Mouse (Mus musculus) erythroblast, adult 5-6 weeks (primary cell): ENCODE data around the gene Hivep3. TPM values are rescaled to one million over a fixed set of nuclear protein-coding genes. Genes with fewer than 3 reads are reported as not detected.

ENCODE experiments used
- ATAC-seq: replicated peaks from 2 replicates; pipeline ENCODE4 v1.8.0; 2016; ENCODE audit warnings: moderate number of reproducible peaks, mild to moderate bottlenecking, moderate TSS enrichment, inconsistent platforms; ENCODE audit not compliant: poor library complexity, low FRiP score, severe bottlenecking
- total RNA-seq, 2 experiments: library from RNA; stranded (forward) in 1 of 2; stranded (reverse) in 1 of 2; fragments of 150-400 nt in 1 of 2; fragments of 200-764, 138-1000 nt in 1 of 2; gene quantifications; 2 replicates each; pipeline versions ENCODE4 v1.2.3 to v1.2.4; 2015 to 2017; ENCODE audit warnings: low replicate concordance in 2 of 2

The Hivep3 gene
- total RNA-seq, 2 experiments from 2014 or later: under 0.01 to 0.51 TPM

GRCm38 (mm10) chr4:119865827-119866455, 132.4 kb downstream of the Hivep3 start:
- ATAC-seq: no peak

DNA sequence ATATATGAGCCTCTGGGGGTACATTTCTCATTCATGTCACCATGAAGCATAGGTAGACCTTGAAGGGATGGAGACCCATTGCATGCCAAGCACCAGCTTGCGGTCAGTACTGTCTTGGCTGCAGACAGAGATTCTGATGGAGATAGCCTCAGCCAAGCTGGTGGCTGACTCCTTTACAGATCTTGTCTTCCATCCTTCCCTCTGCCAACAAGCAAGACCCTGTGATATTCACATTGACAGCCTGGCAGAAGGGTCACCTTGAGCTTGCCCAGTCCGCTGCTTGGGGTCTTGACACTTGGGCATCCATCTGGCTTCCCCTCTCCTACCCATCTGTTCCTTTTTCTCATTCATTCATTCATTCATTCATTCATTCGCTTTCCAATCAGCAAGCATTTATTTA, 133.5 kb downstream of the Hivep3 start:
- ATAC-seq: no peak

DNA sequence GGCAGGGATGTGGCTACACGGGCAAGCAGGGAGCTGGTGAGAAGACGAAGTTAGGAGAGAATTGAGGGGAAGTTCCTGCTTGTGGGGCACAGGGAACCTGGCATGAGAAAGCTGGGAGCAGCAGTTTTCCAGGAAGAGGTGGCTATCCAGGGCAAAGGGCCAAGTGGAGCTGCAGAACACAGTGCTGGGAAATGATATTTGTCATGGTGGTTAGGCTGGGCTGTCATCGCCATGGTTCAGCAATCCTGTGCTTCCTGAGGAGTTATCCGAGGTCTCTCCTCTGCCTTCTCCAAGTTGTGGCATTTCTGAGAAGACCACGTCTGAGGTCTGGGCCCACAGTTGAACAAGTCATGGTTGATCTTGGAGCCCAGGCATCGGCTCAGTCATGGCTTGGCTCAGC, 136.8 kb downstream of the Hivep3 start:
- no peak for ATAC-seq

DNA sequence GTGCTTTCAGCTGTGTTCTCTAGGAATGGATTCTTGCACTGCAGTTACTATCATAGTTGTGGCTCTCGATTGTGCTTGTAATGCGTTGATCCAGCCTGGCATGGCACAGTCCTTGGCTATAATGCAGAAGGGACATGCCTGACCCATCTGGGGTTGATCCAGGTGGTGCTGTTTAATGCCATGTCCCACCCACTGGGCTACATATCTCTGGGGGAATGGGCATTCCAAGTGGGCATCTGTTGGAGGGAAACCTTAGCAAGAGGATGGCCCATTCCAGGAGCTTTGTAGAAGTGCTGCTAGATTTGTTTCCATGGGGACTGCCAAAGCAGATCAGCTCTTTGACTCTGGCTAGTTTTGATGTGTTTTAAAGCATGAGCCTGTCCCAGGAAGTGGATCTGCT, 137.9 kb downstream of the Hivep3 start:
- no peak for ATAC-seq

DNA sequence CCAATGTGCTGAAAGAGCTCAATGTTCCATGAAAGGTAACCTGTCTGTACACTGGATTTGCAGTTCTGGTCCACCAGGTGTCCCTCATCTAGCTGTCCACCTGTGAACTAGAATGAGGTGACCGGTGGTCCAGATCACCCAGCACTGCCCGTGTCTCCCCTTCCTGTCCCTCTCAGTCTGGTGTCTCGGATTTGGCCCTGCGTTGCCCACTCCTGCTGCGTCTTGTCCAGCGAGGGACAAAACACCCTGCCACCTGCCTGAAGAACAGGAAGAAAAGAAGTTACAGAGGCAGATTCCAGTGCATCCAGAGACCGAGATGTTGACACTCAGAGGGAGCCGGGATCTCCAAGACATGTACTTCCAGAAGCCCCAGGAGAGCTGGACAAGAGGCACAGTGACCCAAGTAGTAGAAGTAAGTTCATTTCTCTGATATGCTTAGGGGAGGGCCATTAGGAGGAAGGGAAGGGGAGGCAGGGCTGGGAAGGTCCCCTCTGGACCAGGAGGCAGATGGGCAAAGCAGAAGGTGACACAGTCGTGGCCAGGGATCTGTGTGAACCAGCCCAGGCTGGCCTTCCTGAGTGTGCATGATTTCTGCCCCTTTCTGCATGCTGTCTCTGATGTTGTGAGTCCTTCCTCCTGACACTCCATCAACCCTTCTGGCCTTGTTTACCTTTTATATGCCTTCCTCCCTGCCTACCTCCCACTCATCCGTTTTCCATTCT, 138.4 kb downstream of the Hivep3 start:
- ATAC-seq: no peak

DNA sequence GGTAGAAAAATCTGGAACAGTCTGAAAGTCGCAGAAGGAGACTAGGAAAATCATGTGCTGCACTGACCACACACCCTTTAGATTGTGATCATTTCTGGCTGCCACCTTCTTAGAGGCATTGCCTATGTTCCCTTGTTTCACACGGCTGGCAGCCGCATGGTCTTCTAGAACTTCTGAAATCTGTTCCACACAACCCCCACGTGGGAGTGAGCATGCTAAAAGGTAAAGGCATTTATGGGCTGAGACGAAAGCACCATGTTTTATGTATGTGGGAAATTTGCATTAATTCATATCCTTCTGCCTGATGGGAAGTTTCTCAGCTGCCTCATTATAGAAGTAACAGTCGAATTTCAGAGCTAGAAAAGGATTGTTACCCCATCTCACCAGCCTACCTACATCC, 140.4 kb downstream of the Hivep3 start:
- no peak for ATAC-seq

DNA sequence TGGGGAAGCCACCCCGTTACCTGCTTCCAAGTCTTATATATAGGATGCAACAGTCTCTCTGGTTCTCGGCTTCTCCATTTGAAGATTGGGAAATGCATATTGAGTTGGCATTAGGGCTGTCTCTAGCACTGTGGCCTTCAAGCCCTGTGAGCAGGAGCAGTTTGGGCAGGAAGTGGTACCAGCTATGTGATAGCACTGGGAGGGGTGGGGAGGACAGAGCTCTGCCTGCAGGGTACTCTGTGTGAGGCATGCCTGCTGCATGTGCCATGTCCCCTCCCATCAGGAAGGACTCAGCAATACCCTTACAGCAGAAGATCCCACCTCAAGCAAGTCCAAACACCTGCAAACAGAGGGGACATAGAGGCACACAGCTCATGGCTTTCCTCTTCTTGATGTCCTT, 142.0 kb downstream of the Hivep3 start:
- ATAC-seq: no peak

DNA sequence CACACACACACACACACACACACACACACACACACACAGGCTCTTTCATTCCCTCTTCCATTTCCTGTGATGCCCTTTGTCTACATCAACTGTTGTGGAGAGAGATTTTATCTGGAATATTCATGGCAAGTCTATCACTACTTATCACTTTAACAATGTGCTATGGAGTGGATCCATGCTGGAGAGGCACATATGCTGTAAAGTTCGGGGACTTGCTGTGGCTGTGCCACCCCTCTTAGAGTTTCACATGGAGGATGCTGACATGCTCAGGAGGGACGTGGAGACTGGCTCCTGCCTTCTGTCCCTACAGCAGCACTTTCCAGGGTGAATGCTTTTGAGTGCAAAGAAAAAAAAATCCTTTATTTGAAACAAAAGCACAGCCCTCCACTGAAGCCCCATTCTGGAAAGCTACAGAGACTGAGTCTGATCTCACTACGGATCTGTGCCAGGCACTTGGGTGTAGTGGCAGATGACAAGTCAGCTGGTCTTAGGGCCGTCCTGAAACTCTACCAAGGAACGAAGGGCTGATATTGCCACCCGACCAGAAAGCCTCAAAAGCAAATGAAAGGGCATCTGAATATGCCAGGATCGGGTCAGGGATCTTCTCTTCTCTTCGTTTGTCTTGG, 143.1 kb downstream of the Hivep3 start:
- ATAC-seq: no peak

- ATAC-seq: no peak
Observed at GRCm38 (mm10) chr4:119878218-119878617, 144.6 kb downstream of the Hivep3 start.

- no peak for ATAC-seq
Observed at GRCm38 (mm10) chr4:119879671-119880070, 146.1 kb downstream of the Hivep3 start.

GRCm38 (mm10) chr4:119880270-119880669, 146.7 kb downstream of the Hivep3 start:
- ATAC-seq: no peak

DNA sequence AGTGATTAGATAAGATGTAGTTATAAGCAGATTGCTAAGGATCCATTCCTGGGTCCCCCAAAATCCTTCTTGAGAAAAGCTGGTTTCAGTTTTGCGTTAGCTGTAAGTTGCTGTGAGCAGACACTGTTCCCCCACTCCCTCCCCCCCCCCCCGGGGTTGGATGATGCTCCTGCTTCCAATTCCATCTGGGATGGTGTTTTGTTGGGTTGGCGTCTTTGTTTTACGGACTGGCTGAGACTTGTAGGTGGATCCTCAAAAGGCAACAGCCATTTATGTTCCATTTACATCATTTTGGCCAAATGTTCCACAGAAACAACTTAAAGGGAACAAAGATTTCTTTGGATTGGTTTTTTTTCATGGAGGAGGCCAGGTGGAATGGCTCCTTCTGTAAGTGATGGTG, 147.7 kb downstream of the Hivep3 start:
- no peak for ATAC-seq

DNA sequence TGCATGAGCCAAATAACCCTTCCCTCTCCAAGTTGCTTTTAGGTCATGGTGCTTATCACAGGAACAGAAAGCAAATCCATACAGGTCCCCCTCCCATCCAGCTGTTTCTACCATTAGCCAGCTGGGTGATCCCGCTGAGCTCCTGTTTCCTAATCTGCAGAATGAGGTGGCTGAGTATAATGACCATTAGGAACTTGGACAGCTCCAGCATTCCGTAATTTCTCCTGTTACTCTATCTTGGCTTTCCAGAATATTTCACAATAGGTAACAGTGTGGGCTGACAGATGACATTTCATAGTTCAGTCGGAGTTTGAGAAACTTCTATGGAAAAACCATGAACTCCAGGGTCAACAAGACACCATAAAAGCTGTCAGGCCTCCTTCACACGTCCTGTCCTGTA, 148.8 kb downstream of the Hivep3 start:
- ATAC-seq: no peak

DNA sequence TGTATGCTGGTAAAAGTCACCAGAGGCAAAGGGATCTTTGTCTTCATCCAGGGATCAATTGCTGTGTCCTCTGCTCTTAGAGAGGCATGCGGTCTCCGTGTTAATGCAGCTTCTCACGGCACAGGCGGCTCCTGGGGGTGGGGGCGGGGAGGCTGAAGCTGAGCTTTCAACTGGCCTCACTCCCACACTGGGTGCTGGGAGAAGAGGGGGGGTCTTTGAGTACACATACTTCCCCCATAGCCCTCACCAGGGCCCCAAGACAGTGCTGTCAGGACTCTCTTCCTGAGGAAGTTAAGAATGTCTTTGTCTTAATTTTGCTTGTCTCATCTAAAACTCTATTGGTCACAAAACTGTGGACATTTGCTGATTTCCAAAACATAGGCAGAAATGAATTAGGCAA, 149.2 kb downstream of the Hivep3 start:
- ATAC-seq: no peak

- no peak for ATAC-seq
Observed at GRCm38 (mm10) chr4:119886621-119887020, 153.0 kb downstream of the Hivep3 start.

- no peak for ATAC-seq
Observed at GRCm38 (mm10) chr4:119887523-119888177, 154.1 kb downstream of the Hivep3 start.

GRCm38 (mm10) chr4:119889760-119890159, 156.2 kb downstream of the Hivep3 start:
- no peak for ATAC-seq

- ATAC-seq: no peak
Observed at GRCm38 (mm10) chr4:119893255-119893779, 159.7 kb downstream of the Hivep3 start.

DNA sequence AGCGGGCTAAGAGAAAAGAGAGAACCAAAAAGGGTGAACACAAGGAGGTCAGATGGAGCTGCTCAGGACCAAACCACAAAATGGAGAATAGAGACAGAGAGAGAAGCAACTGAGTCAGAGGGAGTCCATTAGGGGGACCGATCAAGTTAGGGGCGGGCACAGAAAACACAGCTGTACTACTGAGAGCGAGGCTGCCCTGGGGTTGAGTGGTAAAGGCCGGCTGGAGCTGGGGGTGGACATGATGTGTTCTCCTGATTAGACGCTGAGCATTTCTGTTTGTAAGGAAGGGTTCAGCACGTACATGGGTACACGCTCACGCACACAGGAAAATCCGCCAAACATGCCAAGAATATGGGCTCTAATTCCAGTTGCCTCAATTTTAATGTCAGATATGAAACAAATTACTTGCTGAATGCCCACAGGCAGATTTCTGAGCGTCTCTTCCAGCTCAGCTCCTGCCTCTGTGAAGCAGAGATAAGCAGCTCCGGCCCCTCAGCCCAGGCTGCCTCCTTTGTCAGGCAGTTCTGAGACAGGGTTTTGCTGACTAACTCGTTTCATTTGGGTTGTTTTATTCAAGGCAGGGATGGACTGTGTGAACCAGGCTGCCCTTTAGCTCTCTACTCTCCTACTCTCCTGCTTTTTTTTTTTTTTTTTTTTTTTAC, 161.3 kb downstream of the Hivep3 start:
- ATAC-seq: no peak

DNA sequence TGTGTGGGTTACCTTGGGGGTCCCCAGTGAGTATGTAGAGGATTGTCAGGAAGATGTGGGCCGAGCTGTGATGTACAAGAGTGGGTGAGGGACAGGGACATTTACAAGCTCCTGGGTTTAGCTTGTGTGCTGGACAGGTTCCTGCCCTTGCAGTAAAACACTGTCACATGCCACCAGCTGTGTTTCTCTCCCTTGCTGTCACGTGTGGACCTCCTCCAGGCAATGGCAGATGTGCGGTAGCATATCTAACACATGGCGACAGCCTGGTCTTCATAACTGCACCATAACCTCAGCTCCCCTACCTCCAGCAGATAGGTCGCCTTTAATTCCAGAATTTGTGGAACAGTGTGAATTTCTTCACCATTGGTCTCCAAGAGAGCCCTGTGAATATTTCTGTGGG, 161.9 kb downstream of the Hivep3 start:
- ATAC-seq: no peak
